In the genomic region with DNA sequence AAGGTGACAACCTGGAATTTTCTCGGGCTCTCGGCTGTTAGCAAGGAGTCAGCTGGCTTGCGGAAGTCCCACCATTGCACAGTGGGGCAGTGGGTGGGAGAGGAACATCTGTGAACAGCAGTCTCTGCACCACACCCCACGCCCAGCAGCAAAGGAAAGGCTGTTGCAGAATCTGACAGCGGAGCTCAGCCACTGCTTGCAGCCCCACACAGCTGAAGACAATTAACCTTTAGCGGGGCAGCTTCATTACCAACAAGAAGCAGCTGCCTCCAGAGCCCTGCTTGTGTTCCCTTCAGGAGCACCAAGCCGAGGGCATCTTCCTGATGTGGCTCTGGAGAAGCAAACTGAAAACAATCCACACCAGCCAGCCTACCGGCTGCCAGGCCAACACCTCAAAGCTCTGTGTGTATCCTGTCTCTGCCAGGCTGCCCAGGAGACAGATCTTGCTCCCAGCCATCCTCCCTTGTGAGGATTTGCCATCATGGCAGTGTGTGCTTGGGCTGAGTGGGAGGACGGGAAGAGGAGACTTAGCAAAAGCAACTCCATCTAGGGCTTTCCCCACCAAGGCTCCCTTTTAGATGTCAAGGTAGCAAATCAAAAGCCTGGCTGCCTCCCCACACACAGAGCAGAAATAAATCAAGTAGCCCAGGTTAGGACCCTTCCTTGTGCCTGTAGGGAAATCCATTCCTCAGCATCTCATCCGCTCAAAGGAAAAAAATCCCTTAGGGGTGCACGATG, we compare ENCODE assay signal across 10 mouse cellular contexts.
DNase-seq lines count a peak whose midpoint lies in the region; ATAC-seq and TF ChIP-seq lines count a peak whose summit lies in the region.
"Had no signal": no experiment of that assay in that cellular context is flagged by ENCODE, and none has a peak within 500 bp of the region (broad histone marks: within the 10 kb centered on the region; RNA-seq: fewer than 3 reads in every experiment).

No protein-coding gene starts in this region.

- H3K9ac ChIP-seq in forebrain, embryonic 11.5 days (ENCODE audit: low read length): no peak overlapping the region
- H3K9ac ChIP-seq in neural tube, embryonic 14.5 days (replicated peaks; ENCODE audit: low read depth, low read length): no peak overlapping the region
- H3K9ac ChIP-seq: liver, postnatal 0 days had no signal

- no peak overlapping the region for H3K4me3 ChIP-seq in layer of hippocampus, adult 2 months
- no peak overlapping the region for H3K4me3 ChIP-seq in forebrain, embryonic 11.5 days (ENCODE audit: low read depth, low read length)
- H3K4me3 ChIP-seq in neural tube, embryonic 14.5 days (ENCODE audit: low read depth, low read length): no peak overlapping the region

- no peaks in the 10 kb centered on the region for H3K4me1 ChIP-seq in forebrain, embryonic 11.5 days (replicated peaks; ENCODE audit: control insufficient read depth, insufficient read depth, low read length)
- H3K4me1 ChIP-seq in neural tube, embryonic 14.5 days (ENCODE audit: control insufficient read depth, insufficient read depth, low read length): peaks cover 8% of the 10 kb centered on the region; the same call in 1 of the 2 replicates

- 54% methylated on average over 11 of the region's 11 CpGs for WGBS in forebrain, embryonic 11.5 days
- WGBS in neural tube, embryonic 14.5 days: 37% methylated on average over 11 of the region's 11 CpGs

- TF ChIP-seq CTCF in layer of hippocampus, adult 2 months (conservative IDR thresholded peaks at IDR 0.05): no peak

- DNase-seq in layer of hippocampus, adult 2 months (ENCODE audit: low spot score in 2 of 2): no peak
- DNase-seq in layer of hippocampus, adult 18-20 months (ENCODE audit: low spot score in 2 of 2): no peak
- DNase-seq in forebrain, embryonic 11.5 days (ENCODE audit: low spot score): peak; percentile 67
- peak; percentile 17 to 19 for DNase-seq in left cerebral cortex, adult 8-10 months (ENCODE audit: low spot score in 2 of 2)
- no peak for DNase-seq in cerebellum, adult 8-10 months
- no peak for DNase-seq in urinary bladder, adult 2 months (ENCODE audit: low spot score)
- DNase-seq in testis, postnatal 14 days (ENCODE audit: low spot score): no peak
- DNase-seq: heart, postnatal 36 days; liver, postnatal 0 days had no signal

- no peaks in the 10 kb centered on the region for H3K9me3 ChIP-seq in forebrain, embryonic 11.5 days (ENCODE audit: control insufficient read depth, low read length)
- H3K9me3 ChIP-seq in neural tube, embryonic 14.5 days (ENCODE audit: control insufficient read depth, low read length): no peaks in the 10 kb centered on the region

- no peaks in the 10 kb centered on the region for H3K36me3 ChIP-seq in forebrain, embryonic 11.5 days (ENCODE audit: control insufficient read depth, insufficient read depth, low read length)
- H3K36me3 ChIP-seq in neural tube, embryonic 14.5 days (ENCODE audit: control insufficient read depth, insufficient read depth, low read length): no peaks in the 10 kb centered on the region

- H3K27ac ChIP-seq in layer of hippocampus, adult 2 months: 0 out of 2 replicates have a peak overlapping the region, but pooled peaks have one; percentile 36
- H3K27ac ChIP-seq in forebrain, embryonic 11.5 days (ENCODE audit: low read depth, low read length): no peak overlapping the region
- 0 out of 2 replicates have a peak overlapping the region, but pooled peaks have one; percentile 6 for H3K27ac ChIP-seq in neural tube, embryonic 14.5 days (ENCODE audit: low read depth, low read length)

- H3K27me3 ChIP-seq in forebrain, embryonic 11.5 days (ENCODE audit: control insufficient read depth, insufficient read depth, low read length): no peaks in the 10 kb centered on the region
- no peaks in the 10 kb centered on the region for H3K27me3 ChIP-seq in neural tube, embryonic 14.5 days (ENCODE audit: control insufficient read depth, insufficient read depth, low read length)

- H3K4me2 ChIP-seq in forebrain, embryonic 11.5 days (ENCODE audit: low read depth, low read length, severe bottlenecking): no peak overlapping the region
- no peak overlapping the region for H3K4me2 ChIP-seq in neural tube, embryonic 14.5 days (ENCODE audit: low read depth, low read length)

- 0 out of 2 replicates have a peak, but pooled peaks have one; percentile 30 for ATAC-seq in forebrain, embryonic 11.5 days (replicated peaks; ENCODE audit: low FRiP score)
- ATAC-seq in neural tube, embryonic 14.5 days (ENCODE audit: low read depth): no peak
- ATAC-seq: liver, postnatal 0 days had no signal

Comparison
In these comparisons a context has a peak if more than half of its experiments do, and no peak if none do; other contexts are left out.
1. DNase-seq: peak in forebrain, embryonic 11.5 days (single experiment) and left cerebral cortex, adult 8-10 months (2 of 2); none in layer of hippocampus, adult 2 months (0 of 2), layer of hippocampus, adult 18-20 months (0 of 2), cerebellum, adult 8-10 months (single experiment), urinary bladder, adult 2 months (single experiment) and testis, postnatal 14 days (single experiment).